Mouse (Mus musculus): ENCODE measurements around the gene Cux1. TPM values are rescaled to one million over a fixed set of nuclear protein-coding genes. Genes with fewer than 3 reads are reported as not detected.
A peak's percentile ranks its signal among the peaks of the same experiment; 100 is the strongest.

The Cux1 gene
- polyA plus RNA-seq, 1 experiment: 69.2 TPM

DNA sequence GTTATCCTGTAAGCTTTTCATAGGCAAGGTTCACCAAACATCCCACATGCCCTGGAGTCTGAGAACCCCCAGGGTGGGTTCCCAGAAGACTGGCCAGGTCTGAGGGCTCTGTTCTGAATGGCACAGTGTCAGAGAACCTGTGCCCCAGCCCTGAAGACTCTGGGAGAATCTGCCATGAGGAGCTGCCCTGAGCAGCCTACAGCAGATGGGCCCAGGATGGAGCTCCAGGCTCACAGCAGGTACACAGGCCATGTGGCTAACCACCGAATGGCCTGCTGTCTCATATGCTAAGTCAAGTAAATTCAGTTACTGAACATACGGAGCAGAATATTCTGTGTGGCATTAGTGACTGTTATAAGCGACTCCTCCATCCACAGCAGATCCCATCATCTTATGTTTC is 80.9 kb downstream of the Cux1 start:
- no peak for TF ChIP-seq POLR2A (IDR thresholded peaks at IDR 0.05; ENCODE audit: borderline replicate concordance, insufficient read depth, low read length)
- no peak for TF ChIP-seq CTCF (IDR thresholded peaks at IDR 0.05; ENCODE audit: borderline replicate concordance, insufficient read depth, low read depth, low read length)
- no peak overlapping the region for H3K4me3 ChIP-seq (replicated peaks; ENCODE audit: insufficient read depth, low read depth, low read length)
- peak; percentile 89 to 96 for DNase-seq
- H3K27ac ChIP-seq (ENCODE audit: insufficient read depth, low read length): peak overlapping the region; percentile 98
- H3K4me1 ChIP-seq (ENCODE audit: control insufficient read depth, insufficient read depth, low read length): peaks cover 61% of the 10 kb centered on the region
- WGBS: 10% methylated on average over 3 of the region's 3 CpGs
- H3K27me3 ChIP-seq (ENCODE audit: control insufficient read depth, insufficient read depth, low read length): no peaks in the 10 kb centered on the region

GRCm38 (mm10) chr5:136485397-136485796 is 81.9 kb downstream of the Cux1 start:
- TF ChIP-seq CTCF (IDR thresholded peaks at IDR 0.05; ENCODE audit: borderline replicate concordance, insufficient read depth, low read depth, low read length): no peak
- TF ChIP-seq POLR2A (IDR thresholded peaks at IDR 0.05; ENCODE audit: borderline replicate concordance, insufficient read depth, low read length): no peak
- peaks cover 60% of the 10 kb centered on the region for H3K4me1 ChIP-seq (ENCODE audit: control insufficient read depth, insufficient read depth, low read length)
- 46% methylated on average over 6 of the region's 6 CpGs for whole genome bisulfite sequencing
- peak overlapping the region; percentile 84 for H3K27ac ChIP-seq (ENCODE audit: insufficient read depth, low read length)
- no peaks in the 10 kb centered on the region for H3K27me3 ChIP-seq (ENCODE audit: control insufficient read depth, insufficient read depth, low read length)
- no peak overlapping the region for H3K4me3 ChIP-seq (replicated peaks; ENCODE audit: insufficient read depth, low read depth, low read length)
- DNase-seq: peak in 1 of 2 experiments; percentile 46

DNA sequence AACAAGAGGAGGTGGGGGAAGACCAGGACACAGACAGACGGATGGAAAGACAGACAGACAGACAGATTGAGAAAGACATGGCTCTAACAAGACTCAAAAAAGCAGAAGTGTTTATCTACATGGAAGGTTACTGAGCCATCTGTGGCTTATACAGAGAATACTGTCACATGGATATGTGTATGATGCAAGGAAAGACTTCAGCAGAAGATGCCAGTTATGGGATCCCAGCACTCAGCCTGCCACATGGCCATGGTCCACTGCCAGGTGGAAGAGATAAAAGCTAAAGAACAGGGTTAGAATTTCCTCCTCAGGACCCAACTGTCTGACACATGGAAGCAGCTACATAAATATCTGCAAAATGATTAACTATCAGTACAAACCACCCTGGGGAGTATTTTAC is 84.9 kb downstream of the Cux1 start:
- Histone ChIP-seq H3K4me1 (ENCODE audit: control insufficient read depth, insufficient read depth, low read length) (peaks cover 40% of the 10 kb centered on the region), H3K27me3 (ENCODE audit: control insufficient read depth, insufficient read depth, low read length) (no peaks in the 10 kb centered on the region), H3K27ac (ENCODE audit: insufficient read depth, low read length) (peak overlapping the region; percentile 73; the same call in 1 of the 2 replicates), H3K4me3 (replicated peaks; ENCODE audit: insufficient read depth, low read depth, low read length) (no peak overlapping the region)
- TF ChIP-seq CTCF (IDR thresholded peaks at IDR 0.05; ENCODE audit: borderline replicate concordance, insufficient read depth, low read depth, low read length): no peak
- TF ChIP-seq POLR2A (IDR thresholded peaks at IDR 0.05; ENCODE audit: borderline replicate concordance, insufficient read depth, low read length): no peak
- peak; percentile 69 to 81 for DNase-seq
- WGBS: 39% methylated on average over 1 of the region's 1 CpGs

DNA sequence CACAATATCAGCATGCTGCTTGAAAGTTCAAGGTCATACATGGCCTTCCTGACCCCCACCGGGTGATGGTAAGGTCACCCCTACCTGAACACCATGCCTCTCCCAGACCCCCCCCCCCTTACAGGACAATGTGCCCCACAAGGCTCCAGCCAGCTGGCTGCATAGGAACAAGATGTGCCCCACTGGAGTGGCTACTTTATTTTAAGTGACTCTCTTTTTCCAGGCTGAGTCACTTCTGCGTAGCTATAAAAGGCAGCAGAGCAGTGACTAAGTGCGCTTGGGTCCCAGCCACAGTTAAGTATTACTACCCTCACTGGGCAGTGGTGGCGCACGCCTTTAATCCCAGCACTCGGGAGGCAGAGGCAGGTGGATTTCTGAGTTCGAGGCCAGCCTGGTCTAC is 86.7 kb downstream of the Cux1 start:
- TF ChIP-seq POLR2A (IDR thresholded peaks at IDR 0.05; ENCODE audit: borderline replicate concordance, insufficient read depth, low read length) (no peak), CTCF (IDR thresholded peaks at IDR 0.05; ENCODE audit: borderline replicate concordance, insufficient read depth, low read depth, low read length) (no peak)
- peak in 1 of 2 experiments; percentile 40 for DNase-seq
- WGBS: 87% methylated on average over 7 of the region's 7 CpGs
- no peak overlapping the region for H3K4me3 ChIP-seq (replicated peaks; ENCODE audit: insufficient read depth, low read depth, low read length)
- H3K27me3 ChIP-seq (ENCODE audit: control insufficient read depth, insufficient read depth, low read length): no peaks in the 10 kb centered on the region
- no peak overlapping the region for H3K27ac ChIP-seq (ENCODE audit: insufficient read depth, low read length)
- H3K4me1 ChIP-seq (ENCODE audit: control insufficient read depth, insufficient read depth, low read length): peaks cover 35% of the 10 kb centered on the region

- no peak for DNase-seq
- 86% methylated on average over 4 of the region's 4 CpGs for WGBS
- no peak overlapping the region for H3K4me3 ChIP-seq (replicated peaks; ENCODE audit: insufficient read depth, low read depth, low read length)
- no peaks in the 10 kb centered on the region for H3K27me3 ChIP-seq (ENCODE audit: control insufficient read depth, insufficient read depth, low read length)
- H3K4me1 ChIP-seq (ENCODE audit: control insufficient read depth, insufficient read depth, low read length): peaks cover 30% of the 10 kb centered on the region
- no peak overlapping the region for H3K27ac ChIP-seq (ENCODE audit: insufficient read depth, low read length)
- no peak for TF ChIP-seq CTCF (IDR thresholded peaks at IDR 0.05; ENCODE audit: borderline replicate concordance, insufficient read depth, low read depth, low read length)
- TF ChIP-seq POLR2A (IDR thresholded peaks at IDR 0.05; ENCODE audit: borderline replicate concordance, insufficient read depth, low read length): no peak
These were observed 87.5 kb downstream of the Cux1 start for GRCm38 (mm10) chr5:136479801-136480200.

DNA sequence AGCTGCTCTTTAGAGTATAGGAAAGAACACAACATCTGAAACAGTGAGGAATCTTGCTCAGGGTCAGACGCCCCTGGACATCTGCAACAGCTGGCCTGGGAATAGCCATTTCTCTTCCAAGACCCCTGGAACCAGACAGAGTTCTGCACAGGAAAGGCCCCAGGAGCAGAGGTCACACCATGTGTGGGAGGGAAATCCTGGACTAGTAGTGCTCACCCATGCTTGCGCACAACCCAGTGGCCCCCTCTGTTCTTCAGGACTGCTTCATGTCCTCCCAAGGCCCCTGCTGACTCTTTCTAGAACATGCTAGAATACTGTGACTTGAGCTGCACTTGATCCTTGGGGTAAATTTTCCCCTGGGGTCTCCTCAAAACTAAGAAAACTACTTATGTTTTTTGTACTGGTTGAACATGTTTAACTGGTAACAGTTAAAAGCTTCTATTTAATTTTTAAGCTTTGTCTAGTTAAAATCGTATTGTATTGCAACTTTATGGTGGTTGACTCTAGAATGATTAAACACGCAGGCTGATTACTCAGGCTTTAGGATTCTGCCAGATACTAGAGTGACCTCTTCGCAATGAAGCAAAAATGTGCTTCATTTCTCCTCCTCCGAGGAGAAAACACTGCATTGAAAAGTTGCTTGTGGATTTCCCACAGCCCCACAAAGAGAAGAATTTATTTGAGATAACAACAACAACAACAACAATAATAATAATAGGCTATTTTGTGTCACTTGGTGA is 88.1 kb downstream of the Cux1 start:
- peaks cover 25% of the 10 kb centered on the region for H3K4me1 ChIP-seq (ENCODE audit: control insufficient read depth, insufficient read depth, low read length)
- no peak overlapping the region for H3K4me3 ChIP-seq (replicated peaks; ENCODE audit: insufficient read depth, low read depth, low read length)
- DNase-seq: no peak
- H3K27me3 ChIP-seq (ENCODE audit: control insufficient read depth, insufficient read depth, low read length): no peaks in the 10 kb centered on the region
- TF ChIP-seq CTCF (IDR thresholded peaks at IDR 0.05; ENCODE audit: borderline replicate concordance, insufficient read depth, low read depth, low read length) (no peak), POLR2A (IDR thresholded peaks at IDR 0.05; ENCODE audit: borderline replicate concordance, insufficient read depth, low read length) (no peak)
- no peak overlapping the region for H3K27ac ChIP-seq (ENCODE audit: insufficient read depth, low read length)
- 85% methylated on average over 6 of the region's 6 CpGs for WGBS

DNA sequence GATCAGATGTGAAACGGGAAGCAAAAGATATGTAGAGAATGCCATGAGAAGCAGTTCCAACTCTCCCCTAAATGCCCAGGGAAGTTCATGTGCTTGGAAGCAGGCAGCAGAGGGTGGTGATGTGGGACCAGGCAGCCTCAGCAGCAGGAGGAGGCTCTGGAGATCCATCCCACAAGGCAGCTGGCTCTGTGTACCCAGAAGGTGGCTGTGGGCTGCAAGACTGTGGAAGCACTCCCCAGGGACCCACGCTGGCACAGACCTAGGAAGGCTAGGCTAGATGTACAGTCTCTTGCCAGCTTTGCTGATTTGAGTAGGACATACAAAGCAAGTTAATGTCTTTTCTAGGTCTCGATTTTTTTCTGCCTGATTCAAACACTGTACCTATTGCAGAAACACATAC is 91.0 kb downstream of the Cux1 start:
- Histone ChIP-seq H3K4me3 (replicated peaks; ENCODE audit: insufficient read depth, low read depth, low read length) (no peak overlapping the region), H3K27me3 (ENCODE audit: control insufficient read depth, insufficient read depth, low read length) (no peaks in the 10 kb centered on the region), H3K27ac (ENCODE audit: insufficient read depth, low read length) (no peak overlapping the region; the same call in 1 of the 2 replicates), H3K4me1 (ENCODE audit: control insufficient read depth, insufficient read depth, low read length) (peaks cover 21% of the 10 kb centered on the region)
- TF ChIP-seq CTCF (IDR thresholded peaks at IDR 0.05; ENCODE audit: borderline replicate concordance, insufficient read depth, low read depth, low read length) (no peak), POLR2A (IDR thresholded peaks at IDR 0.05; ENCODE audit: borderline replicate concordance, insufficient read depth, low read length) (no peak)
- peak in 1 of 2 experiments; percentile 48 for DNase-seq
- 32% methylated on average over 3 of the region's 3 CpGs for WGBS

GRCm38 (mm10) chr5:136475161-136475560 is 92.1 kb downstream of the Cux1 start:
- TF ChIP-seq POLR2A (IDR thresholded peaks at IDR 0.05; ENCODE audit: borderline replicate concordance, insufficient read depth, low read length): no peak
- TF ChIP-seq CTCF (IDR thresholded peaks at IDR 0.05; ENCODE audit: borderline replicate concordance, insufficient read depth, low read depth, low read length): no peak
- no peak for DNase-seq
- peaks cover 21% of the 10 kb centered on the region for H3K4me1 ChIP-seq (ENCODE audit: control insufficient read depth, insufficient read depth, low read length)
- H3K4me3 ChIP-seq (replicated peaks; ENCODE audit: insufficient read depth, low read depth, low read length): no peak overlapping the region
- H3K27me3 ChIP-seq (ENCODE audit: control insufficient read depth, insufficient read depth, low read length): no peaks in the 10 kb centered on the region
- H3K27ac ChIP-seq (ENCODE audit: insufficient read depth, low read length): no peak overlapping the region
- 76% methylated on average over 1 of the region's 1 CpGs for WGBS

Data from cerebellum, adult 2 months (tissue).